Mouse (Mus musculus) frontal cortex, postnatal 25 days (tissue): Measurements from ENCODE around the gene Gabpb1.

Experiments used
- DNase-seq, 2 experiments: peaks; one replicate each; pipeline ENCODE4 v3.0.0; 2022; ENCODE audit warnings: low spot score in 2 of 2

Gabpb1 gene

DNA sequence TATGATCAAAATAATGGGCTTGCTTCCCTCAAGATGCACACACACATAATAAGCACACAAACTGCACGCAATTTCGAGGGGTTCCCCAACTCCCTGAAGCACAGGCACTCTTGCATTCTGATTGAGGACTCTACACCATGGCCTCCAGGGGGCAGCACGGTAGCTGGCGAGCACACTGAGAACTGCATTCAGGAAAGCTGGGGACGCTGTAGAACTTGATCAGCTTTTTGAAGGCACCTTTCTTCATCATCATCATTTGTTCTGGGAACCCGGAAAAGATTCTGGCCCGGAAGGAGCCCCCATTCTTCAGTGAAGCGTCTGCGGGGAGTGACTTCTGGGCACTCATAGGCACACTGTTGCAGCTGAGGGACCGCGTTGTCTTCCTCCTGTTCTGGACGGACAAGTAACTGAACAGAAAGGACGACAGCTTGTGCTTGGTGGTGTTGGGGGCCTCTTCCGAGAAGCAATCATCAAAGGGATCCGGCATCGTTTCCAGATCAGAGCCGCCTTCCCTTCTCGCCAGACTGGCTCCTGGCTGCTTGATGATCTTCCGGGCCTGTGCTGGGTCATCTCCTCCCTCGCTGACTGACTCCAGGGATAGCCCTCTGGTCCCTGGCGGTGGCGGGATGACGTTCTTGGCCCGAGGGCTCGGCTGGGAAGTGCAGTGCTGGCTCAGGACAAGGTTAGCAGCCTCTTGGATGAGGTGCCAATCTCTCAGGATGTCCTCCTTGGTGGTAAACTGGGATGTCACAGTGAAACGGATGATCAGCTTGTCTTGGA, 82.1 kb downstream of the Gabpb1 start:
- DNase-seq, result peak; percentile 34 to 38

DNA sequence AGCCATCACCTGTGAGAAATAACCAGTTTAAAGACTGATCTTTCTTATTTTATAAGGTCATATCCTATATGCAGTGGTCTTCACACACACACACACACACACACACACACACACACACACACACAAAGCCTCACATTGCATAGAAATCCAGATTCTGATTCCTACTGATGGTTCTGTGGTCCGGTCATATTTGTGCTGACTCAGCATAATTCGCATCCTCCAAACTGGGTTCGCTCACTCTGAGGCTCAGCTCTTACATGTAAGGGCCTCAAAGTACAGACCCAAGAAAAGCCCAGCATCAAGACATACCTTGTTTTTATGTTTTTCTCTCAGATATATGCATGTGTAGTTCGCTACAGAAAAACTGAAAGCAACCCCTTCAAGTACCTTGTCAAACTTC, 84.8 kb downstream of the Gabpb1 start:
- no peak for DNase-seq

DNA sequence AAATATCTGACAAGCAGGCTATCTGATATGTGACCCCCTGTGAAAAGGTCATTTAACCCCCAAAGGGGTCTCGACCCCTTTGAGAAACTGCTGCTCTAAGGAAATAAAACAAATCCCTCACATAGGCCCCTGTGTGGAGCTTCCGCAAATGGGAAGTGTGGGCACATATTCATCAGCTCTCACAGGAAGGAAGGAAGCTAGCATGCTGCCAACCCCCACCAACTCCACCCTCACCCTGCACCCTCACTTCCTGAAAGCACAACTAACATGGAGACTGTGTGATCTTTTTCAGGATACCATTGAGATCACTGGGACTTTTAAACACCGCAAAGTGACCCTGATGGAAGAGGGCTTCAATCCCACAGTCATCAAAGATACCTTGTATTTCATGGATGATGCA, 88.7 kb downstream of the Gabpb1 start:
- no peak for DNase-seq

DNA sequence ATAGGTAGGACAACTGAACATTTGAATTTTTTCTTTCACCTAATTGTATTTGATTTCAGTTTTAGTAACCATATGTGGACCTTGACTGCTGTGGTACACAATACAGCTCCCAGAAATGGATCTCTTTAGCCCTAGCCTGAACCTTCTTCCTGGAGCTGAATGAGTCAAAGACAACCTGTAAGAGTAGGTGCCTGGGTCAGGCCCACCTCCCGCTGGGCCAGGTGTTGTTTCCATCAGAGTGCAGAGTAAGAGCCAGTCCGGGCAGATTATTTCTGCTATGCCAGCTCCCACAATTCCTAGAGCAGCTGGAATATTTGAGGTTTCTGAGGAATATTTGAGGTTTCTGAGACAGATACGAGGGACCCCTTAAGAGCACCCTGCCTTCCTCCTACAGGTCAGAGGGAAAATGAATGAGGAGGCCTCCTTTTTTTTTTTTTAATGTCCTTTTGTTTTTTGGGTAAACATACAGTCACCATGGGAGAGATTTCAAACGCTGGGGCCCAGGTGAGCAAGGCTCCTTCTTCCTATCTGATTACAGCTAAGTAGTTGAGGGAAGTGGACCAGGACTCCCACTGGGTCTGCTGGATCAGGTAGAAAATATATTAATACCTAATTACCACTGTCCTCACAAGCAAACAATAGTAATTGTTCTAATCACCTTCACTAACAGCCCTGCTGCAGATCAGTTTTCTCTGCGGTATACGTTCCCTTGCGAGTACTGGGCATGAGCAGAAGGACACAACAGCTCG, 91.3 kb downstream of the Gabpb1 start:
- no peak for DNase-seq

DNA sequence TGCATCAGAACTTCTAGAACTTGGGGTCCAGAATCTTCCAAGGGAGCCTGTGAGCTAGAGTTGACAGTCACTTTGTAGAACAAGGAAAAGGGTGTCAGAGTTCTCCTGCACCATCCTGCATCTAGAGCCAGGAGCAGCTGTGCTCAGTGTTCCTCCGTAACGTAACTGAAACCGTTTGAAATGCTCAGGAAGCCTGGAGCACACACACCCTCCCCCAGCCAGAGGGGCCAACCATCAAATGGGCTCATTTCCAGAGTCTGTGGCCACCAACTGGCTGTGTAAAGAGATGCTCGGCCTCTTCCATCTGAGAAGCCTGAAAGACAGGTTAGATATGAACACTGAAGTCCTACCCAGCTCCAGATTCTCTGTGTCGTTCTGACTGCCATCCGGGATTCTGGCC, 92.2 kb downstream of the Gabpb1 start:
- no peak for DNase-seq

DNA sequence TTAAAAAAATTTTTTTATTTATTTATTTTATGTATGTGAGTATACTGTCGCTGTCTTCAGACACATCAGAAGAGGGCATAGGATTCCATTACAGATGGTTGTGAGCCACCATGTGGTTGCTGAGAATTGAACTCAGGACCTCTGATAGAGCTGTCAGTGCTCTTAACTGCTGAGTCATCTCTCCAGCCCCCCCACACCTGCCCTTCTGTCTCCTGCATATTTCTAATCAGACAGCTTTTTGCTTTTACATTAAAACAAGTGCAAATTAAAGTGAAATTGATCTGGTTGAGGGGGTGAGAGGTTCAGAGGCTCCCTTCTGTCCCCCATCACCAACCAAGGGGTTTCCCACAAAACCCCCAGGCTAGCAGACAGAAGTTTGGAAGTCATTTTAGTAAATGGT, 96.9 kb downstream of the Gabpb1 start:
- no peak for DNase-seq
